Mouse (Mus musculus) MEL (cell line): ENCODE measurements around the gene Msi2.

Experiments
- CTCF ChIP-seq, 3 experiments: IDR thresholded peaks in 2 of 3; conservative IDR thresholded peaks in 1 of 3; 2 replicates each; pipeline ENCODE4 v1.5.1; 2011 to 2012; ENCODE audit warnings: low read length in 3 of 3, low read depth in 2 of 3, mild to moderate bottlenecking in 2 of 3, improper control_type of control experiment in 1 of 3, inconsistent platforms in 1 of 3, mixed read lengths in 1 of 3, moderate library complexity in 1 of 3; ENCODE audit not compliant: control insufficient read depth in 1 of 3, insufficient read depth in 1 of 3, poor library complexity in 1 of 3, severe bottlenecking in 1 of 3
- ETS1 ChIP-seq: IDR thresholded peaks from 2 replicates; pipeline ENCODE4 v1.6.1; 2012; ENCODE audit warnings: low read depth, mild to moderate bottlenecking, inconsistent platforms, low read length, improper control_type of control experiment, moderate library complexity
- MYC ChIP-seq: IDR thresholded peaks from 2 replicates; pipeline ENCODE4 v1.6.1; 2011; ENCODE audit warnings: low read depth, mild to moderate bottlenecking, low read length, improper control_type of control experiment, moderate library complexity
- SMC3 ChIP-seq: IDR thresholded peaks from 2 replicates; pipeline ENCODE4 v1.6.1; 2011; ENCODE audit warnings: low read depth, low read length, improper control_type of control experiment

DNA sequence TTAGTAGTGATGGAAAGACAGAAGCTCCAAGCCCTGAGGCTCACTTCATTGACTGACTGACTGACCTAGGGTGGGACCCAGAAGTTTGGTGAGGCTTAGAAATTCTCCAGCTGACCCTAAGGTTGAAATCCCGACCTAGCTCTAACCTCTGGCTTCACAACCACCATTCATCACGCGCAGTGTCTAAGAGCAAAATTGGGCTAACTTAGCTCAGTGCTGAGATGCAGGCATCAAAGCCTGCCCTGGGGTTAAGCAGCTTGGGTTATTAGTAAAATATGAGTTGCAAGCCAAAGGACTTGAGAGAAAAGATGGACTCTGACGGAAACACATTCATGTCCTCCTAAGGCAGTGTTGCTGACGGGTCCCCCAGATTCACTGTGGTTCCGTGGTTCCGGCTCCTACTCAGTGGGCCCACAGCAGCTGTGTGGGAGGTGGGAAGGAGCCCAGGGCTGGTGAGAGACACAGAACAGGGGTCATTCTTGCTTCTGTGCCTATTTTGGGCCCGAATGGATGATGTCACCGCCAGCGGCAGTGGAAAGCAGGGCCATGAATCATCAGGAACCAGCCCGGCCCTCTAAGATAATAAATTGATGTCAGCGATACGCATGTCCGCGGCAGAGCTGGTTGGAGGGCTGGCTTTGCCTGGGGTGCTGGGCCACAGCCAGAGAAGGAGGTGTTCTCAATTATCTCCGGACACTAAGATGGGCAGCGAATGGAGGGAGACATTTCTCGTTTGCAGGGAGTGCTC lies 250.6 kb downstream of the Msi2 start:
- TF ChIP-seq SMC3 = no peak
- no peak for TF ChIP-seq ETS1
- no peak for TF ChIP-seq MYC
- no peak for TF ChIP-seq CTCF (IDR thresholded peaks at IDR 0.05 in 2 of 3, conservative IDR thresholded peaks at IDR 0.05 in 1 of 3; ENCODE audit: control insufficient read depth in 1 of 3, insufficient read depth in 1 of 3, low read depth in 2 of 3, low read length in 3 of 3, poor library complexity in 1 of 3, severe bottlenecking in 1 of 3)
